Mouse (Mus musculus) forebrain, postnatal 0 days (tissue): Measurements from ENCODE around the gene Kirrel2. TPM values are rescaled to one million over a fixed set of nuclear protein-coding genes. Genes with fewer than 3 reads are reported as not detected.

Experiments
- ATAC-seq: fragments of 200-750 bp; cut with Nextera tagmentation; 2 replicates; pipeline ENCODE4 v1.8.0; 2017; ENCODE audit warnings: mild to moderate bottlenecking, moderate library complexity
- DNase-seq: peaks from one replicate; pipeline ENCODE4 v3.0.0-alpha.2; 2015
- H3K27ac ChIP-seq: fragments of 300-500 bp; sonication (generic); 2 replicates; pipeline ENCODE4 v1.5.1; 2014; ENCODE audit warnings: low read depth, mild to moderate bottlenecking, antibody characterized with exemption, low read length, moderate library complexity, mixed read lengths
- H3K27me3 ChIP-seq: fragments of 300-500 bp; sonication (generic); 2 replicates; pipeline ENCODE4 v1.6.1; 2014; ENCODE audit warnings: mild to moderate bottlenecking, low read length, mixed read lengths; ENCODE audit not compliant: insufficient read depth
- H3K36me3 ChIP-seq: fragments of 300-500 bp; sonication (generic); 2 replicates; pipeline ENCODE4 v1.6.1; 2014; ENCODE audit warnings: mild to moderate bottlenecking, moderate library complexity; ENCODE audit not compliant: insufficient read depth
- H3K4me1 ChIP-seq: fragments of 300-500 bp; sonication (generic); 2 replicates; pipeline ENCODE4 v1.6.1; 2014; ENCODE audit warnings: antibody characterized with exemption; ENCODE audit not compliant: insufficient read depth
- H3K4me2 ChIP-seq: fragments of 300-500 bp; sonication (generic); 2 replicates; pipeline ENCODE4 v1.6.1; 2014; ENCODE audit warnings: low read depth, mild to moderate bottlenecking, moderate library complexity
- H3K4me3 ChIP-seq: fragments of 300-500 bp; sonication (generic); 2 replicates; pipeline ENCODE4 v1.5.1; 2014; ENCODE audit warnings: low read depth, low read length, mixed read lengths
- H3K9ac ChIP-seq: fragments of 300-500 bp; sonication (generic); 2 replicates; pipeline ENCODE4 v1.6.1; 2014; ENCODE audit warnings: mild to moderate bottlenecking
- H3K9me3 ChIP-seq: fragments of 300-500 bp; sonication (generic); 2 replicates; pipeline ENCODE4 v1.6.1; 2016; ENCODE audit warnings: low read length
- CTCF ChIP-seq: sonication (generic); IDR thresholded peaks from 2 replicates; pipeline ENCODE4 v1.5.1; 2016; ENCODE audit warnings: antibody characterized with exemption, control low read depth, low read depth
- WGBS: fragments of 180-500 bp; shearing (Covaris S2); extraction: QIAGEN DNeasy Blood & Tissue Kit; methylation state at CpG from one replicate; pipeline ENCODE4 v1.1.7; 2014; 5-methylcytosine and 5-hydroxymethylcytosine counted together
- polyA plus RNA-seq: library from polyadenylated mRNA; unstranded; fragments of >200 nt; fragmentation: Nextera tagmentation; extraction: Ambion mirVana; gene quantifications from 2 replicates; pipeline ENCODE4 v1.2.1, GENCODE M21; 2015
- total RNA-seq: library from RNA; depleted of rRNA; stranded (reverse); fragments of >200 nt; gene quantifications from 2 replicates; pipeline ENCODE4 v1.2.3, GENCODE M21; 2014

Kirrel2 gene
- total and polyA plus RNA-seq, 2 experiments from 2014 or later = 0.07 to 2.1 TPM

- Histone ChIP-seq H3K9me3 (0 out of 2 replicates have a peak, but pooled peaks cover 4% of the 10 kb centered on the region), H3K9ac (no peak overlapping the region), H3K36me3 (no peaks in the 10 kb centered on the region), H3K27ac (no peak overlapping the region), H3K4me3 (0 out of 2 replicates have a peak overlapping the region, but pooled peaks have one; percentile 2), H3K4me1 (peaks cover 4% of the 10 kb centered on the region; the same call in 1 of the 2 replicates), H3K4me2 (0 out of 2 replicates have a peak overlapping the region, but pooled peaks have one; percentile 8), H3K27me3 (peaks cover 57% of the 10 kb centered on the region)
- 2% methylated on average over 25 of the region's 25 CpGs for WGBS
- no peak for ATAC-seq
- DNase-seq = no peak
- TF ChIP-seq CTCF = no peak
Observed at GRCm38 (mm10) chr7:30453766-30454165, 3.7 kb downstream of the Kirrel2 start.

DNA sequence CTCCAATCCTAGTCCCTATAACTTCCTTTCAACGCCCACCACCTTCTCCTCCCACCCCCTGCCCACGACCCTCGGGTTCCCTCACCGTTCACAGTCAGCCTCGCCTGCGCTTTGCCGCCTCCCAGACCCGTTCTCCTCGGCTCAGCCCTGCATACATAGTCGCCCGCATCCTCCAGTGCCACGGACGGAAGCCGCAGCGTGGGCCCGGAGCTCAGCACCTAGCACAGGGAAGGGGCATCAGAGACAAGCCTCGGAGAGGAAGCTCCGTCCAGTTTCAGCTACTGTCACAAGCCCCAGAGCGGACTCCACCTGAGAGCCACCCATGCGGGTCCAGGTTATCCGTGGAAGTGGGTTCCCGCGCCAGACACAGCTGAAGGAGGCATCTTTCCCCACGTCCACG is 4.2 kb downstream of the Kirrel2 start:
- H3K9ac ChIP-seq = no peak overlapping the region
- ATAC-seq (no peak), DNase-seq (no peak)
- WGBS = 11% methylated on average over 25 of the region's 25 CpGs
- H3K4me2 ChIP-seq = 0 out of 2 replicates have a peak overlapping the region, but pooled peaks have one; percentile 8
- H3K27ac ChIP-seq = no peak overlapping the region
- 0 out of 2 replicates have a peak overlapping the region, but pooled peaks have one; percentile 2 for H3K4me3 ChIP-seq
- peaks cover 52% of the 10 kb centered on the region for H3K27me3 ChIP-seq
- peaks cover 4% of the 10 kb centered on the region; the same call in 1 of the 2 replicates for H3K4me1 ChIP-seq
- H3K36me3 ChIP-seq = no peaks in the 10 kb centered on the region
- 0 out of 2 replicates have a peak, but pooled peaks cover 4% of the 10 kb centered on the region for H3K9me3 ChIP-seq
- TF ChIP-seq CTCF = no peak

DNA sequence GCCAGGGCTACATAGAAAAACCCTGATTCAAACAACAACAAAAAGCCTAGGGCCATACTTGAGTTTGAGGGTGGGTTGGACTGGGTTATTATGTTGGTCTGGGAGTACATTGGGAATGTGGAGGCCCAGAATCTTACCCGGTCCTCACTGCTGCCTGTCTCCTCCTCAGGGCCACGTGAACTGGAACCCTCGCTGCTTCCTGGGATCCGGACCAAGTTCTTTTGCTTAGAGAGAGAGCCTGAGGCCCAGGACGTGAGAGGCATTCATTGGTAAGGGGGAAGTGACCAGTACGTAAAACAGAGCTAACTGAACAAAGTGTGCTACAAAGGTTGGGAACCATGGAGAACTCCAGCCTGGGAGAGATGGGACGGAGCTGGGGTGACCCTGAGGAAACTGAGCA is 7.2 kb downstream of the Kirrel2 start:
- H3K9ac ChIP-seq = no peak overlapping the region
- no peak overlapping the region for H3K4me3 ChIP-seq
- H3K27me3 ChIP-seq = peaks cover 30% of the 10 kb centered on the region
- 60% methylated on average over 7 of the region's 7 CpGs for WGBS
- no peaks in the 10 kb centered on the region for H3K4me1 ChIP-seq
- DNase-seq (no peak), ATAC-seq (no peak)
- H3K4me2 ChIP-seq = no peak overlapping the region
- H3K9me3 ChIP-seq = no peaks in the 10 kb centered on the region
- H3K36me3 ChIP-seq = no peaks in the 10 kb centered on the region
- H3K27ac ChIP-seq = no peak overlapping the region
- no peak for TF ChIP-seq CTCF

DNA sequence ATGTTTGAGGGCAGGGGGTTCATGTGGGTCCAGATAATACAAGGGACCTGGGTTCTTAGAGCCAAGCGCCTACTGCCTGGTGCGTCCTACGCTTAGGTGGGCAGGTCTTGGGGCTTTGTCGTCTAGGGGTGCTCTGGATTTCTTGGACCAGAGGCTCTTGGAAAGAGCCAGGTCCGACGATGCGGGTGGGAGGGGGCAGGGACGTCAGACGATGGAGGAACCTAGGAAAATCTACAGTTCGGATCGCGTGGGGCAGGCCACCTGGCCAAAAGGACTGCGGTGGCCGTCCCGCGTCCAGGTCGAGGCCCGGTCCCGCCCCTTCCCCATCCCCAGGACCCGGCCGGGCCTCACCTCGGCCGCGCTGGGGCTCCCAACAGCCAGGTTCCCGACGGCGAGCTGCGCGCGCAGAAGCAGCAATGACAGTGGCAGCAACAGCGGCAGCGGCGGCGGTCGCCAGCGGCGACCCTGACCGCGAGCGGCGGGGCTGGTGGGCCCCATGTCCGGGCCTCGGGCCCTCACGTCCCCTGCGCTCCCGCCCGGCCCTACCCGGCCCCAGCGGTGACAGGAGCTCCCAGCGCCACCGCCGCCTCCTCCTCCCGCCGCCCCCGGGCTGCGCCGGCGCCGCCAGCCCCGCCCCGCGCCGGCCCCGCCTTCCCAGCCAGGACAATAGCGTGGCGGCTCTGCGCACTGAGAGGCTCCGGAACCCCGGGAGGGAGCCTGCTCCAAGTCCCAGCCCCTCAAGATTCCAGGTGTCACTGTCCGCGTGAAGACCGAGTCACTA is 12.3 kb downstream of the Kirrel2 start, which contains the start of gene Aplp1:
Gene Aplp1, minus strand, starts transcription at position 565 of the 781 bp plus-strand sequence.
- H3K4me2 ChIP-seq = peak within 1 kb of the TSS; percentile 92
- WGBS = 2% methylated on average over 72 of the region's 72 CpGs
- DNase-seq (peak; percentile 88), ATAC-seq (peak; percentile 81)
- no peaks in the 10 kb centered on the region for H3K9me3 ChIP-seq
- no peaks in the 10 kb centered on the region for H3K4me1 ChIP-seq
- peak within 1 kb of the TSS; percentile 98 for H3K9ac ChIP-seq
- H3K36me3 ChIP-seq = peaks cover 27% of the 10 kb centered on the region
- no peaks in the 10 kb centered on the region for H3K27me3 ChIP-seq
- peak within 1 kb of the TSS; percentile 88 for H3K4me3 ChIP-seq
- TF ChIP-seq CTCF = no peak
- H3K27ac ChIP-seq = peak within 1 kb of the TSS; percentile 96

DNA sequence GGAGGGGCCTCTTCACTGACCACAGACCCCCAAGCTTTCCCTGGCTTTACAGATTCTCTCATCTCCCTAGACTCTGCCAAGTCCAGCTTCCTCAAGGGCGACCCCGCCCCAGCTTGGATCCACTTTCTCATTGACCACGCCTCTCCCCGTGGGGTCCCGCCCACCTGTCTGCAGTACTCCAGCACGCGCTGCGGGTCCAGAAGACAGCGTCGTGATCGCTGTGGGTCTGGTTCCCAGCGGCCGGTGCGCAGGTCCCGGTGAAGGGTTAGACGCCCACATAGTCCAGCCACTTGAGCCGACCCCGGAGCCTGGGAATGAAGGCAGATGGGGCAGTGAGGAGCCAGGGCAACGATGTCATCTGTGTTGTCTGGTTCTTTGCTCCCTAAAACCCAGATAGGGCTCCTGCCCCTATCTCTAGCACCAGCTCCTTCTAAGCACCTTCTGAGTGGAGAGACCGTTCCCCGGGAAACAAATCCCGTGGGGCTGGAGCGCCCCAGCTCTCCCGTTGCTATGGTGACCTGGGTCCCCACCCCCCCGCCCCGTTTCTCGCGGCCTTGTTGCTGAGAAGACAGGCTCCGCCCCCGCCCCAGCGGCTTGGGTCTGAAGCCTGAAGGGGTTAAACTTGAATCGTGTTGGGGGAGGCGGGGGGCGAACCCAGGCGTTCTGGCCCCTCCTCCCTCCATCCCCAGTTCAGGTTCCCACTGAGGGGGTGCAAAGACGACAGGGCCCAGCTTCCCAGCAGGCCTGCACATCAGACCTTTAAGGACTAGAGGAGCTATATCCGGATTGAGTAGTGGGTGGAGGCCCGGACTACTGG is 13.1 kb downstream of the Kirrel2 start:
- no peaks in the 10 kb centered on the region for H3K27me3 ChIP-seq
- under 1% methylated on average over 37 of the region's 38 CpGs for WGBS
- H3K4me2 ChIP-seq = peak overlapping the region; percentile 92
- ATAC-seq (peak; percentile 78), DNase-seq (peak; percentile 94)
- H3K36me3 ChIP-seq = peaks cover 35% of the 10 kb centered on the region
- H3K4me3 ChIP-seq = peak overlapping the region; percentile 88
- peak overlapping the region; percentile 96 for H3K27ac ChIP-seq
- H3K9me3 ChIP-seq = no peaks in the 10 kb centered on the region
- peak overlapping the region; percentile 98 for H3K9ac ChIP-seq
- no peak for TF ChIP-seq CTCF
- H3K4me1 ChIP-seq = no peaks in the 10 kb centered on the region

DNA sequence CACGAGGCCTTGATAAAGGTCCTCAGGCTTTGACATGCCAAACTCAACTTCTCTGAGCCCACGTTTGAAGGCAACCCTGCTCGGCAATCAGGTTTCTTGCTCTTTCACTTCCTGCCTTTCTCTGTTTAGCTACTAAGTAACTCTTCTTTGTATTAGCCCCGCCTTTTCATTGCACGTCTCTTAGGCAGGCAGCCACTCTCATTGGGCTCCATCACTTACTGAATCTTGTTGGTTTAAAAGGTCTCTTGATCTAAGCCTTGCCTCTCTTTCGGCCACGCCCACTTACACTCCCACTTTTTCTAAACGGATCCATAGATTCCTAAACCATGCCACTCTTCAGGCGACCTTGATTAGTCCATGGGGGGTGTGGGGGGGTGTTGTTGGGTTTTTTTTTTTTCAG is 13.8 kb downstream of the Kirrel2 start:
- Histone ChIP-seq H3K4me1 (no peaks in the 10 kb centered on the region), H3K4me2 (peak overlapping the region; percentile 92), H3K36me3 (peaks cover 42% of the 10 kb centered on the region), H3K9ac (peak overlapping the region; percentile 98; the same call in 1 of the 2 replicates), H3K4me3 (peak overlapping the region; percentile 88), H3K9me3 (no peaks in the 10 kb centered on the region), H3K27me3 (no peaks in the 10 kb centered on the region), H3K27ac (no peak overlapping the region)
- 17% methylated on average over 9 of the region's 9 CpGs for WGBS
- ATAC-seq (no peak), DNase-seq (peak; percentile 59)
- no peak for TF ChIP-seq CTCF
